Mouse (Mus musculus) MEL (cell line): ENCODE results near the gene Cblc. TPM values are rescaled to one million over a fixed set of nuclear protein-coding genes. Genes with fewer than 3 reads are reported as not detected.

Source experiments
- DNase-seq: peaks from one replicate; pipeline ENCODE4 v3.0.0; 2011; ENCODE audit warnings: low read depth, low spot score
- H3K27ac ChIP-seq: 2 replicates; pipeline ENCODE4 v1.5.1; 2012; ENCODE audit warnings: low read depth, mild to moderate bottlenecking, control low read depth, low read length, moderate library complexity; ENCODE audit not compliant: control insufficient read depth
- H3K27me3 ChIP-seq, 2 experiments: fragments of 150-350 bp in 1 of 2; sonication (generic) in 1 of 2; 2 replicates each; pipeline ENCODE4 v1.6.1; 2012; ENCODE audit warnings: low read length in 2 of 2, mild to moderate bottlenecking in 2 of 2, improper control_type of control experiment in 1 of 2, moderate library complexity in 1 of 2; ENCODE audit not compliant: insufficient read depth in 2 of 2, control insufficient read depth in 1 of 2
- H3K36me3 ChIP-seq, 2 experiments: 2 replicates each; pipeline ENCODE4 v1.6.1; 2012 to 2014; ENCODE audit warnings: low read length in 2 of 2, improper control_type of control experiment in 1 of 2, inconsistent platforms in 1 of 2, mild to moderate bottlenecking in 1 of 2; ENCODE audit not compliant: insufficient read depth in 2 of 2, control insufficient read depth in 1 of 2
- H3K4me1 ChIP-seq, 2 experiments: fragments of 150-350 bp in 1 of 2; sonication (generic) in 1 of 2; 2 replicates each; pipeline ENCODE4 v1.6.1; 2012; ENCODE audit warnings: low read length in 2 of 2, improper control_type of control experiment in 1 of 2, mild to moderate bottlenecking in 1 of 2; ENCODE audit not compliant: insufficient read depth in 2 of 2, control insufficient read depth in 1 of 2
- H3K4me3 ChIP-seq, 2 experiments: fragments of 150-350 bp in 1 of 2; sonication (generic) in 1 of 2; 2 replicates each; pipeline ENCODE4 v1.5.1; 2012; ENCODE audit warnings: low read depth in 2 of 2, low read length in 2 of 2, mild to moderate bottlenecking in 2 of 2, moderate library complexity in 2 of 2, control low read depth in 1 of 2, improper control_type of control experiment in 1 of 2; ENCODE audit not compliant: control insufficient read depth in 1 of 2, insufficient read depth in 1 of 2
- H3K79me2 ChIP-seq: 2 replicates; pipeline ENCODE4 v1.6.1; 2012; ENCODE audit warnings: mild to moderate bottlenecking, low read length, moderate library complexity; ENCODE audit not compliant: control insufficient read depth, poor library complexity, insufficient read depth
- H3K9ac ChIP-seq: 2 replicates; pipeline ENCODE4 v1.6.1; 2012; ENCODE audit warnings: low read depth, mild to moderate bottlenecking, control low read depth, low read length, moderate library complexity; ENCODE audit not compliant: control insufficient read depth, poor library complexity, severe bottlenecking
- H3K9me3 ChIP-seq: fragments of 150-350 bp; sonication (generic); replicated peaks from 2 replicates; pipeline ENCODE4 v1.6.1; 2012; ENCODE audit warnings: mild to moderate bottlenecking, low read length, improper control_type of control experiment, moderate library complexity; ENCODE audit not compliant: insufficient read depth
- CHD2 ChIP-seq: IDR thresholded peaks from 2 replicates; pipeline ENCODE4 v1.6.1; 2011; ENCODE audit warnings: low read length, improper control_type of control experiment
- CTCF ChIP-seq, 3 experiments: IDR thresholded peaks in 2 of 3; conservative IDR thresholded peaks in 1 of 3; 2 replicates each; pipeline ENCODE4 v1.5.1; 2011 to 2012; ENCODE audit warnings: low read length in 3 of 3, low read depth in 2 of 3, mild to moderate bottlenecking in 2 of 3, improper control_type of control experiment in 1 of 3, inconsistent platforms in 1 of 3, mixed read lengths in 1 of 3, moderate library complexity in 1 of 3; ENCODE audit not compliant: control insufficient read depth in 1 of 3, insufficient read depth in 1 of 3, poor library complexity in 1 of 3, severe bottlenecking in 1 of 3
- GABPA ChIP-seq: IDR thresholded peaks from 2 replicates; pipeline ENCODE4 v1.6.1; 2012; ENCODE audit warnings: low read depth, mild to moderate bottlenecking, inconsistent platforms, low read length, improper control_type of control experiment, moderate library complexity
- KAT2A ChIP-seq: conservative IDR thresholded peaks from 2 replicates; pipeline ENCODE4 v1.6.1; 2012; ENCODE audit warnings: low read depth, low read length, improper control_type of control experiment, inconsistent platforms
- MAFK ChIP-seq: IDR thresholded peaks from 2 replicates; pipeline ENCODE4 v1.6.1; 2011; ENCODE audit warnings: low read depth, mild to moderate bottlenecking, low read length, improper control_type of control experiment, borderline replicate concordance
- MAZ ChIP-seq: IDR thresholded peaks from 2 replicates; pipeline ENCODE4 v1.6.1; 2012; ENCODE audit warnings: low read depth, mild to moderate bottlenecking, inconsistent platforms, low read length, improper control_type of control experiment
- MYB ChIP-seq: IDR thresholded peaks from 2 replicates; pipeline ENCODE4 v1.6.1; 2011; ENCODE audit warnings: mild to moderate bottlenecking, low read depth, low read length, improper control_type of control experiment
- NRF1 ChIP-seq: IDR thresholded peaks from 2 replicates; pipeline ENCODE4 v1.6.1; 2014; ENCODE audit warnings: low read depth, mild to moderate bottlenecking, inconsistent platforms, low read length, improper control_type of control experiment, moderate library complexity; ENCODE audit not compliant: poor library complexity, insufficient read depth, severe bottlenecking
- POLR2AphosphoS5 ChIP-seq: IDR thresholded peaks from 2 replicates; pipeline ENCODE4 v1.6.1; 2012; ENCODE audit warnings: low read depth, borderline replicate concordance, mild to moderate bottlenecking, inconsistent platforms, low read length, moderate library complexity, mixed read lengths
- RAD21 ChIP-seq: IDR thresholded peaks from 2 replicates; pipeline ENCODE4 v1.6.1; 2011; ENCODE audit warnings: mild to moderate bottlenecking, low read depth, low read length, improper control_type of control experiment
- RCOR1 ChIP-seq: IDR thresholded peaks from 2 replicates; pipeline ENCODE4 v1.6.1; 2012; ENCODE audit warnings: low read depth, mild to moderate bottlenecking, inconsistent platforms, low read length, improper control_type of control experiment
- SMC3 ChIP-seq: IDR thresholded peaks from 2 replicates; pipeline ENCODE4 v1.6.1; 2011; ENCODE audit warnings: low read depth, low read length, improper control_type of control experiment
- USF1 ChIP-seq: IDR thresholded peaks from 2 replicates; pipeline ENCODE4 v1.6.1; 2014; ENCODE audit warnings: low read depth, mild to moderate bottlenecking, inconsistent platforms, low read length, improper control_type of control experiment, moderate library complexity
- ZC3H11A ChIP-seq: IDR thresholded peaks from 2 replicates; pipeline ENCODE4 v1.6.1; 2012; ENCODE audit warnings: low read depth, mild to moderate bottlenecking, inconsistent platforms, low read length, improper control_type of control experiment
- ZKSCAN1 ChIP-seq: IDR thresholded peaks from 2 replicates; pipeline ENCODE4 v1.6.1; 2012; ENCODE audit warnings: low read depth, mild to moderate bottlenecking, inconsistent platforms, low read length, improper control_type of control experiment, moderate library complexity
- ZNF384 ChIP-seq: IDR thresholded peaks from 2 replicates; pipeline ENCODE4 v1.6.1; 2012; ENCODE audit warnings: low read depth, mild to moderate bottlenecking, inconsistent platforms, low read length, improper control_type of control experiment
- polyA plus RNA-seq, 2 experiments: library from polyadenylated mRNA; stranded (reverse) in 1 of 2; unstranded in 1 of 2; fragments of >175 nt in 1 of 2; fragments of >200 nt in 1 of 2; gene quantifications; 2 replicates each; pipeline versions ENCODE4 v1.2.1 to v1.2.4; 2012; ENCODE audit warnings: low replicate concordance in 2 of 2, low read depth in 1 of 2; ENCODE audit not compliant: insufficient read length in 2 of 2, insufficient read depth in 1 of 2, missing spikeins in 1 of 2
- total RNA-seq: library from RNA; depleted of rRNA; stranded (reverse); fragments of 300-350 nt; gene quantifications from 2 replicates; pipeline ENCODE4 v1.2.3, GENCODE M21; 2012

The Cblc gene
- total and polyA plus RNA-seq, 3 experiments: not detected

DNA sequence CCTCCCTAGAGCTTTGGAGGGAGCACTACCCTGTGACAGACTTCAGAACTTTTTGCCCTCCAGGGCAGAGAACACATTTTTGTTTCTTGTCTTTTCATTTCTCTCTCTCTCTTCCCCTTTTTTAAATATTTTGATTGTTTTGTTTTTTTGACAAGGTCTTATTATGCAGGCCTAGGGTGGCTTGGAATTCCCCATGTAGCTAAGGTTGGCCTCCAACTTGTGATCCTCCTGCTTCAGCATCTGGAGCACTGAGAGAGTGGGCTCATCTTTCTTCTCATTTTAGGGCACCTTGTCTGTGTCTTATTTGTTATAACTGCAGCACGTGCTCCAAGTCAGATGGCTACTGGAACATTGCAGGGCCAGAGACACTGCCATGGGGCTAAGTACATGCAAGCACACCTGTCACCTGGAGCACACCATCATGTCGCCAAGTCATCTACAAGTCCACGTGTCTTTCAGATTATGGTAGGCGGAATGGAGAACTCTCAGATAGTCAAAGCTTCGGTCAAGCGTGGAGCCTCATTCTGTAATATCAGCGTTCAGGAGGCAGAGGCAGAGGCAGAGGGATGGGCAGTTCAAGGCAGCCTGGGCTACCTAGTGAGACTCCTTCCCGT, 9.9 kb upstream of the Cblc start:
- Histone ChIP-seq H3K36me3 (peaks cover 0 to 2% of the 10 kb centered on the region in 2 experiments; a peak in 1 of 4 replicates), H3K9me3 (no peaks in the 10 kb centered on the region), H3K27me3 (no peaks in the 10 kb centered on the region), H3K79me2 (no peaks in the 10 kb centered on the region), H3K4me3 (no peak overlapping the region), H3K4me1 (no peaks in the 10 kb centered on the region; a peak in 1 of 4 replicates), H3K27ac (no peak overlapping the region), H3K9ac (no peak overlapping the region)
- DNase-seq: no peak
- no peak for TF ChIP-seq ZNF384
- TF ChIP-seq GABPA: no peak
- no peak for TF ChIP-seq MAZ
- no peak for TF ChIP-seq POLR2AphosphoS5
- TF ChIP-seq MAFK: no peak

DNA sequence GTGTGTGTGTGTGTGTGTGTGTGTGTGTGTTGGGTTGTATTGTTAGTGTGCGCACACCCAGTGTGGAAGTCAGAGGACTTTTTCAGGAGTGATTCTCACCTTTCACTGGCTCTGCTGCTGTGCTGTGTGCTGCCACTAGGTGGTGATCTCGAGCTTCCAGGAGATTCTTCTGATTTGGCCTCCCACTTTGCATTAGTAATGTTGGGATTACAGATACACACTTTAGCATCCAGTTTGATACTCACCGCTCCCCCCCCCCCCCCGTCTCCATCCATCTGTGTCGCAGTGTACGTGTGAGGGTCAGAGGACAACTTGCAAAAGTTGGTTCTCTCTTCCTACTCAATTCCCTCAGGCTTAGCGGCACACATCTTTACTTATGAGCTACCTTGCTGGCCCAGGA, 6.4 kb upstream of the Cblc start:
- Histone ChIP-seq H3K9ac (no peak overlapping the region), H3K36me3 (peaks cover 0 to 2% of the 10 kb centered on the region in 2 experiments; a peak in 1 of 4 replicates), H3K9me3 (no peaks in the 10 kb centered on the region), H3K79me2 (no peaks in the 10 kb centered on the region), H3K27me3 (no peaks in the 10 kb centered on the region), H3K4me1 (no peaks in the 10 kb centered on the region; a peak in 1 of 4 replicates), H3K4me3 (no peak overlapping the region), H3K27ac (no peak overlapping the region)
- peak; percentile 59 for DNase-seq
- TF ChIP-seq CTCF (IDR thresholded peaks at IDR 0.05 in 2 of 3, conservative IDR thresholded peaks at IDR 0.05 in 1 of 3; ENCODE audit: control insufficient read depth in 1 of 3, insufficient read depth in 1 of 3, low read depth in 2 of 3, low read length in 3 of 3, poor library complexity in 1 of 3, severe bottlenecking in 1 of 3): peak; percentile 84 to 89 (median 84)
- TF ChIP-seq USF1: no peak
- no peak for TF ChIP-seq ZKSCAN1
- no peak for TF ChIP-seq NRF1
- TF ChIP-seq KAT2A: no peak
- TF ChIP-seq RAD21: peak; percentile 92
- peak; percentile 95 for TF ChIP-seq ZC3H11A
- no peak for TF ChIP-seq MYB
- TF ChIP-seq RCOR1: no peak
- TF ChIP-seq MAZ: no peak
- no peak for TF ChIP-seq CHD2
- peak; percentile 95 for TF ChIP-seq SMC3
